Mouse (Mus musculus) embryo, embryonic 11.5 days (tissue): ENCODE results near the gene Fcmr.

Experiments used
- DNase-seq: peaks from one replicate; pipeline ENCODE4 v3.0.0-alpha.2; 2012; ENCODE audit warnings: low read depth, low spot score

The Fcmr gene

DNA sequence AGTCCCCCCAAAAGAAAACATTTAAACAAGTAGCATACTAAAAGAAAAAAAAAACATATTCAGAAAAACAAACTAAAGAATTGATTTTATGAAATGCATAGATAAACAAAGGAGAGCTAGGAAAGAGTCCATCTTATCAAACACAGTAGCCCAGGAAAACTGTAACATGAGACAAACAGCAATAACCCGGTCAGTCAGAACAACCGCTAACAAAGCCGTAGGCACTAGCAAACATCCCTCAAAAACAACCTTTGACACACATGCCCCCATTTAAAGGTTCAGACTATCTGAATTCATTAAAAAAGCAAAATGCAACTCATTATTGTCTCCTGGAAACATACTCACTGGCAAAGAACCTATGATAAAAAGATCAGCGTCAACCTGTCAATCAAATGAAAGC lies 8.0 kb upstream of the Fcmr start:
- DNase-seq = no peak

- no peak for DNase-seq
Measured at GRCm38 (mm10) chr1:130864238-130864637, 1.2 kb upstream of the Fcmr start.

DNA sequence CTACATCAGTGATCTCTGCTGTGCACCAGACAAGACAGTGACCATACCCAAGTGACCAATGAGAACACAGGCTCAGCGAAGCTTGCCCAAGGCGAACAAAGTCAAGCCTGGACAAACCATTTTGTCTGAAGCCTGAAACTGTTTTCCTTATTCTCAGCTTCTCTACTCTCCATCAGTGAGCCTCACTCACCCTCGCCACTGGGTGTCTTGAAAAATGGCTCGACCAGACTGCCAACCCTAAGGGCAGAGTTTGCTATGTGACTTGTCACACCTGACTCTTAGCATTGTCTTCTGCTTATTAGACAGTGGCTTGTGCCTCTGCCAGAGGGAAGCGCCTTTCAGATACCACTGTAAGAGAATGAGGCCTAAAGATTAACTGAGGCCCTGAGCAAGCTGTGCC lies 728 bp upstream of the Fcmr start:
- no peak for DNase-seq

GRCm38 (mm10) chr1:130872912-130873311 lies 7.4 kb downstream of the Fcmr start:
- DNase-seq = no peak

DNA sequence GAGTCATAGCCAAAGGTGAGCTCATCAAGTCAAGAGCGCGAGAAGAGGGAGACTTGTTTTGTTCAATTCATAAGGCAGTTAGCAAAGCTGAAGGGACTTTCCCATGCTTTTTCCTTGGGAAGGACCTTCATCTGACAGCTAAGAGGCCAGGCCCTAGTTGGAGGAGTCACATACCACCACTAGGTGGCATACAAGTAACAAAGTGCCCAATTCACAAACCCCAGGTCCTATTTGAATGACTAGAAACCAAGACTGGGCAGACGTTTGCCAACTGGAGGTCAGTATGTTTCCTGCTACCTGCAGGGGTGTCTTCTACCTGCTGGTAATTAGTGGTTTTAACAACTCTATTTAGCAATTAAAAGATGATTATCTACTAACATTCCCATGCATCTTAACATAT lies 9.7 kb downstream of the Fcmr start:
- peak; percentile 36 for DNase-seq

DNA sequence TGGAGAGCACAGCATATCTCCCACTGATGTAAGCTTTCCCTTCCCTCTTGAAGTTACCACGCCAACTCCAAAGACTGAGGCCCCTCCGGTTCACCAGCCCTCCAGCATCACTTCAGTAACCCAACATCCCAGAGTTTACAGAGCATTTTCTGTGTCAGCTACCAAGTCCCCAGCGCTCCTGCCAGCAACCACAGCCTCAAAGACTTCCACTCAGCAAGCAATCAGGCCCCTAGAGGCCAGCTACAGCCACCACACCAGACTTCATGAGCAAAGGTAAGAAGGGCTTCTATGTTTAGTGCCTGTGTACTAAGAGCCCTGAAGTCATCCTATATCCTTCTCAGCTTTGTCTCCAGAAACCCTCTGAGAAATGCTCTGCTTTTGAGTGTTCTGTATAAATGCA lies 10.4 kb downstream of the Fcmr start:
- no peak for DNase-seq

- DNase-seq = peak; percentile 62
Measured at GRCm38 (mm10) chr1:130876931-130877509, 11.6 kb downstream of the Fcmr start.

DNA sequence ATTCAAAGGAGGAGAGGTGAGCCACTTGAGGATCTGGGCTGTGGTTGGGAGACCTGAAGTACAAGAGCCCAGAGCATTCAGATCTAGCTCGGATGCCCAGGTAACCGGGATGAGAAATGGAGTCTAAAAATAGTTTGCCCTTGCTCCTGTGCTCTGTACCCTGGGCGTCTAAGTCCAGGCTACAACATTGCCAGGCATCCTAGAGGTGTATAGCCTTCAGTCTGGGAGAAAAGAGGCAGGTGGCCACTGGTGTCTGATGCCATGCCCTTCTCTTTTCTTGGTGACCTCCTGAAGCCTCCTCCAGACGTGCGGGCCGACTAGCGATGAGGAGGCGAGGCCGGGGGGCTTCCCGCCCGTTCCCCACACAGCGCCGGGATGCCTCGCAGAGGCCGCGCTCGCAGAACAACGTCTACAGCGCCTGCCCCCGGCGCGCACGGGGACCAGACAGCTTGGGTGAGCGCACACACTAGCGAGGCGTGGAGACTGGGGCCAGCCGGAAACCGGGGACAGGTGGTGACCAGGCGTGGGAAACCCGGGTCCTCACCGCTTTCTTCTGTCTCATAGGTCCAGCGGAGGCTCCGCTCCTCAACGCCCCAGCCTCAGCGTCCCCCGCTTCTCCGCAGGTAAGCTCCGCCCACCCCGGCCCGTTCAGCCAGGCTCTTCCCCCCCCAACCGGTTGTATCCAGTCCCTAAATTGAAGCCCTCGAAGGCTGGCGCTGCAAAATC lies 12.6 kb downstream of the Fcmr start:
- DNase-seq = no peak

GRCm38 (mm10) chr1:130879927-130880326 lies 14.5 kb downstream of the Fcmr start:
- DNase-seq = no peak

GRCm38 (mm10) chr1:130883146-130883545 lies 17.7 kb downstream of the Fcmr start:
- no peak for DNase-seq

- DNase-seq = no peak
Measured at GRCm38 (mm10) chr1:130887354-130887753, 21.9 kb downstream of the Fcmr start, which contains the start of gene Il24. Gene Il24 (minus strand): TSS chr1:130887454.

GRCm38 (mm10) chr1:130892446-130892845 lies 27.0 kb downstream of the Fcmr start:
- no peak for DNase-seq

DNA sequence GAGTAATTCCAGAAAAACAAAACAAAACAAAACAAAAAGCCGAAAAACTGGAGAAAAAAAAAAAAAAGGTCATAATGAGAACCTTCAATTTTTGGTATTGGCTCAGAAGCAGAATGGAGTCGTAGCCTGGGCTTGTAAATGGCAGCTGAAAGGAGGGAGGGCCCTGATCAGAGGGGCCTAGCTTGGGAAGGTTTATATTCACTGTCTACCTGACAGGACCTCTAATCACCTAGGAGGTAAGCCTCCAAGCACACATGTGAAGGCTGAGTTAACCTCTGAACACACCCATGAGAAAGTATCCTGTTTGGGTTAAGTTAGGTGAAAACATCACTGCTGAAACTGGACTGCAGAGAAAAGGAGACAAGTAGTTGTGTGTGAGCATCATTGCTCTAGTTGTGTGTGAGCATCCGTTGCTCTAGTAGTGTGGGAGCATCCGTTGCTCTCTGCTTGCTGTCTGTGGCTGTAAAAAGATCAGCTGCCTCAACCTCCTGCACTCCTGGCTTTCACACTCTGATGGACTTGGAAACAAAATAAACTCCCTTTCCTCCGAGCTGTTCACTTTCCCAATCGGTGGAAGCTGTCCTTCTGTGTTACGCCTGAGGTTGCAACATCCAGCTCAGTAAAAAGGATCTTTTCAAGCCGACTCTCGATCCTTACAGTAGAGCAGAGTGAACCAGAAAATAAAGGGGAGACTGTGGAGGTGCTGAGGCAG lies 28.0 kb downstream of the Fcmr start:
- DNase-seq = no peak

- DNase-seq = no peak
Measured at GRCm38 (mm10) chr1:130894468-130894867, 29.0 kb downstream of the Fcmr start.

- no peak for DNase-seq
Measured at GRCm38 (mm10) chr1:130902505-130902904, 37.0 kb downstream of the Fcmr start.

DNA sequence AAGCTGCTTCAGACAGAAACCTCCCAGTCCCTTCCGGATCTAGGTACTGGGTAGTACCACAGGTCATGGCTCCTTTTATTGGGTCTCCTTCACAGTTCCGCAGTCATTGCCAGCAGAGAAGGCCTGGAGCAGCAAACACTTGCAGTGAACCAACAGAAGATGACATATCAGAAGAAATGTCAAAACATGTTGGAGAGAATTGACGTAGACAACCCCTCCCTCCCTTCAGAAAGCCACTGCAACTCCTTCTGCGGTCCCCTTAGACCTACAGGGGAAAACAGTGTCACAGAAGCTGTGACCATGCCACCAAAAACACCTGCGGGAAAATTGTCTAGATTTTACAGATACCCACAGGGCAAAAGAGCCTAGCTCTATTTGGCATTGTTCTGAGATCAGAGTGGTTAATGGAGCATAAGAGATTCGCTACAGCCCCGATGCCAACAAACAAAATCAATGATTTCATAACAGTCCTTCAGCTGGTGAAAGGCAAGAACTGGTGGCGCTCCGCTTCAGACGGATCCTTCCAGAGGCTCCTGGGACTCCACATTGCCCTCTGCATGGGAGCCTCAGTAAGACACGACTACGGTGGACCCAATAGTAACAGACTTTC lies 46.0 kb downstream of the Fcmr start, which contains the start of gene Il20:
Gene Il20 (minus strand): TSS at position 51 of the 610 bp plus-strand sequence.
- no peak for DNase-seq

- DNase-seq = no peak
Measured at GRCm38 (mm10) chr1:130918323-130918980, 53.0 kb downstream of the Fcmr start.

- DNase-seq = no peak
Measured at GRCm38 (mm10) chr1:130926484-130926883, 61.0 kb downstream of the Fcmr start.
